In the genomic region with DNA sequence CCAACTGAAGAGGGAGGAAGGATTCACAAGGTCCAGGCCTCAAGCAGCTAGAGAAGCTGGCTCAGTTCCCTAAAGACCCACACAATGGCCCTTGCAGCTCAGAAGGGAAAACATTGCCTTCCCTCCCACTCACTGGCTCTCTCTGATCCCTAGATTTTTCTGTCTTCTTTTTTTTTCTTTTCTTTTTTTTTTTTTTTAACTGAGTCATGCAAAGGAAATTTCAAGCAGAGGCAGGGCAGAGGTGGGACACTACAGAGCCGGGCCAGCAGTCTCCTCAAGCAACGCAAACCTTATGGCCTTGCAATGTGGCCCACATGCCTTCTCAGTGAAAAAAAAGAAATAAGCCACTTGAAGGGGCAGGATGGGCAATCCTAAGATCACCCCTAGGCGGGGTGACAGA, we compare ENCODE assay signal across 18 mouse cellular contexts. TPM values are rescaled to one million over a fixed set of nuclear protein-coding genes. Genes with fewer than 3 reads are reported as not detected.
DNase-seq lines count a peak whose midpoint lies in the region; ATAC-seq and TF ChIP-seq lines count a peak whose summit lies in the region.
"Had no signal": no experiment of that assay in that cellular context is flagged by ENCODE, and none has a peak within 500 bp of the region (broad histone marks: within the 10 kb centered on the region; RNA-seq: fewer than 3 reads in every experiment).

No protein-coding gene starts in this region.

- DNase-seq in kidney, postnatal 0 days (ENCODE audit: low spot score): peak; percentile 62
- DNase-seq in kidney, adult 9 months: no peak
- DNase-seq in lung, postnatal 25 days (ENCODE audit: low spot score): peak; percentile 15
- DNase-seq in lung, postnatal 36 days: no peak
- DNase-seq in brain, embryonic 14.5 days (ENCODE audit: low read depth): peak; percentile 18
- no peak for DNase-seq in thymus, postnatal 36 days
- DNase-seq: gastrocnemius, postnatal 25 days; kidney, postnatal 36 days; layer of hippocampus, postnatal 36 days; right cerebral cortex, adult 18-20 months; spleen, adult 18-20 months had no signal

- TF ChIP-seq POLR2A in brain, embryonic 14.5 days (IDR thresholded peaks at IDR 0.05; ENCODE audit: borderline replicate concordance, extremely low read depth, insufficient read depth, insufficient read length, poor library complexity, severe bottlenecking): no peak

- no peak overlapping the region for H3K9ac ChIP-seq in kidney, postnatal 0 days (ENCODE audit: low read depth, low read length)
- H3K9ac ChIP-seq in stomach, embryonic 15.5 days: no peak overlapping the region
- H3K9ac ChIP-seq: embryonic facial prominence, embryonic 12.5 days; heart, embryonic 13.5 days had no signal

- no peak for TF ChIP-seq CTCF in kidney, postnatal 0 days (IDR thresholded peaks at IDR 0.05; ENCODE audit: low read depth)
- TF ChIP-seq CTCF in brain, embryonic 14.5 days (IDR thresholded peaks at IDR 0.05; ENCODE audit: borderline replicate concordance, extremely low read depth, insufficient read depth, insufficient read length): no peak

- no peak overlapping the region for H3K4me2 ChIP-seq in kidney, postnatal 0 days (ENCODE audit: low read length)
- no peak overlapping the region for H3K4me2 ChIP-seq in stomach, embryonic 15.5 days
- H3K4me2 ChIP-seq: embryonic facial prominence, embryonic 12.5 days; heart, embryonic 13.5 days had no signal

- no peak overlapping the region for H3K27ac ChIP-seq in kidney, postnatal 0 days
- H3K27ac ChIP-seq in stomach, embryonic 15.5 days: peak overlapping the region; percentile 48; the same call in 1 of the 2 replicates
- H3K27ac ChIP-seq: embryonic facial prominence, embryonic 12.5 days; forebrain, embryonic 10.5 days; heart, embryonic 13.5 days; hindbrain, embryonic 10.5 days; midbrain, embryonic 10.5 days had no signal

- H3K4me1 ChIP-seq in kidney, postnatal 0 days (replicated peaks; ENCODE audit: insufficient read depth, low read length): peaks cover 32% of the 10 kb centered on the region
- H3K4me1 ChIP-seq in stomach, embryonic 15.5 days: peaks cover 12% of the 10 kb centered on the region
- H3K4me1 ChIP-seq: midbrain, embryonic 10.5 days had no signal

- H3K9me3 ChIP-seq in kidney, postnatal 0 days (replicated peaks; ENCODE audit: low read length): no peaks in the 10 kb centered on the region
- H3K9me3 ChIP-seq in stomach, embryonic 15.5 days: no peaks in the 10 kb centered on the region
- H3K9me3 ChIP-seq: embryonic facial prominence, embryonic 12.5 days; forebrain, embryonic 10.5 days; heart, embryonic 13.5 days; hindbrain, embryonic 10.5 days; midbrain, embryonic 10.5 days had no signal

- 51% methylated on average over 3 of the region's 3 CpGs for WGBS in kidney, postnatal 0 days
- WGBS in stomach, embryonic 15.5 days: 64% methylated on average over 3 of the region's 3 CpGs

- no peaks in the 10 kb centered on the region for H3K27me3 ChIP-seq in kidney, postnatal 0 days (ENCODE audit: insufficient read depth, low read length)
- H3K27me3 ChIP-seq in stomach, embryonic 15.5 days (replicated peaks): no peaks in the 10 kb centered on the region
- H3K27me3 ChIP-seq: embryonic facial prominence, embryonic 12.5 days; heart, embryonic 13.5 days had no signal

- no peaks in the 10 kb centered on the region for H3K36me3 ChIP-seq in kidney, postnatal 0 days (ENCODE audit: insufficient read depth, low read length)
- H3K36me3 ChIP-seq in stomach, embryonic 15.5 days: no peaks in the 10 kb centered on the region
- H3K36me3 ChIP-seq: embryonic facial prominence, embryonic 12.5 days; forebrain, embryonic 10.5 days; heart, embryonic 13.5 days; hindbrain, embryonic 10.5 days; midbrain, embryonic 10.5 days had no signal

- no peak overlapping the region for H3K4me3 ChIP-seq in kidney, postnatal 0 days (replicated peaks; ENCODE audit: low read depth, low read length)
- no peak overlapping the region for H3K4me3 ChIP-seq in stomach, embryonic 15.5 days (replicated peaks)
- H3K4me3 ChIP-seq: embryonic facial prominence, embryonic 12.5 days; forebrain, embryonic 10.5 days; heart, embryonic 13.5 days; hindbrain, embryonic 10.5 days; midbrain, embryonic 10.5 days had no signal

- no peak; the same call in 1 of the 2 replicates for ATAC-seq in kidney, postnatal 0 days (replicated peaks; ENCODE audit: low FRiP score, low read depth)
- ATAC-seq in stomach, embryonic 15.5 days (ENCODE audit: insufficient read depth, low FRiP score, low read depth): no peak
- ATAC-seq: inflammation-experienced regulatory T-cells, adult 6 months had no signal

RNA-seq across cellular contexts. Expression of gene Carmil1, which starts 33.2 kb away (rescaled TPM):
- polyA plus RNA-seq in kidney, postnatal 0 days (2015; fragmentation: Nextera tagmentation; extraction: Ambion mirVana): 35.4 and 40.9 TPM in 2 replicates
- 15.1 and 20.1 TPM in 2 replicates for polyA plus RNA-seq in brain, embryonic 14.5 days (2012; rRNA removed)
- 37.2 and 40.5 TPM in 2 replicates for polyA plus RNA-seq in stomach, embryonic 15.5 days (2015; fragmentation: Nextera tagmentation; extraction: Ambion mirVana)

Comparison
In these comparisons a context has a peak if more than half of its experiments do, and no peak if none do; other contexts are left out.
1. DNase-seq: peak in kidney, postnatal 0 days (single experiment), lung, postnatal 25 days (single experiment) and brain, embryonic 14.5 days (single experiment); none in kidney, adult 9 months (single experiment), lung, postnatal 36 days (single experiment) and thymus, postnatal 36 days (0 of 2).